Mouse (Mus musculus) heart, adult 2 months (tissue): Measurements from ENCODE around the gene Tmem101. TPM values are rescaled to one million over a fixed set of nuclear protein-coding genes. Genes with fewer than 3 reads are reported as not detected.

Experiments
- DNase-seq, 2 experiments: peaks; one replicate each; pipeline ENCODE4 v3.0.0; 2021
- H3K27ac ChIP-seq: fragments of 200-600 bp; 2 replicates; pipeline ENCODE4 v1.8.1; 2022
- H3K27me3 ChIP-seq: fragments of 200-500 bp; 2 replicates; pipeline ENCODE4 v1.6.1; 2012; ENCODE audit warnings: mild to moderate bottlenecking, low read length, inconsistent platforms, mixed read lengths; ENCODE audit not compliant: control insufficient read depth, insufficient read depth
- H3K36me3 ChIP-seq: fragments of 200-500 bp; 2 replicates; pipeline ENCODE4 v1.6.1; 2012; ENCODE audit warnings: low read length, inconsistent platforms; ENCODE audit not compliant: control insufficient read depth, insufficient read depth
- H3K4me1 ChIP-seq: fragments of 200-500 bp; 2 replicates; pipeline ENCODE4 v1.6.1; 2011; ENCODE audit warnings: low read length; ENCODE audit not compliant: control insufficient read depth, insufficient read depth
- H3K4me3 ChIP-seq: fragments of 200-600 bp; 2 replicates; pipeline ENCODE4 v1.8.1; 2022
- H3K79me2 ChIP-seq: fragments of 200-500 bp; replicated peaks from 2 replicates; pipeline ENCODE4 v1.6.1; 2012; ENCODE audit warnings: mild to moderate bottlenecking, inconsistent platforms, low read length, moderate library complexity, mixed read lengths; ENCODE audit not compliant: control insufficient read depth, insufficient read depth
- H3K9ac ChIP-seq: fragments of 200-500 bp; 2 replicates; pipeline ENCODE4 v1.6.1; 2012; ENCODE audit warnings: low read depth, mild to moderate bottlenecking, control low read depth, inconsistent platforms, low read length, mixed read lengths
- CTCF ChIP-seq: fragments of 200-600 bp; IDR thresholded peaks from 2 replicates; pipeline ENCODE4 v1.8.1; 2022; ENCODE audit warnings: antibody characterized with exemption, mild to moderate bottlenecking, moderate library complexity
- EP300 ChIP-seq: fragments of 200-500 bp; IDR thresholded peaks from 2 replicates; pipeline ENCODE4 v1.6.1; 2011; ENCODE audit warnings: low read depth, low read length, control low read depth; ENCODE audit not compliant: insufficient read depth
- POLR2A ChIP-seq: fragments of 200-500 bp; IDR thresholded peaks from 2 replicates; pipeline ENCODE4 v1.6.1; 2011; ENCODE audit warnings: mild to moderate bottlenecking, low read depth, low read length, control low read depth; ENCODE audit not compliant: insufficient read depth
- WGBS: fragments of 180-500 bp; shearing (Covaris S2); methylation state at CpG from one replicate; pipeline ENCODE4 v1.1.7; 2018; 5-methylcytosine and 5-hydroxymethylcytosine counted together
- intact Hi-C: fragments of 180-260 bp; cut with DNase I; formaldehyde crosslinking; loops from one replicate; pipeline ENCODE4 v1.15.1; 2025
- polyA plus RNA-seq: library from polyadenylated mRNA; depleted of rRNA; stranded (reverse); fragments of >200 nt; gene quantifications from 2 replicates; pipeline ENCODE4 v1.2.3, GENCODE M21; 2012
- total RNA-seq, 2 experiments: library from RNA; stranded (reverse); gene quantifications; 2 replicates each; pipeline ENCODE4 v1.2.3; 2021

Gene Tmem101
- total and polyA plus RNA-seq, 3 experiments: 12.2 to 20.7 (median 13.6) TPM

DNA sequence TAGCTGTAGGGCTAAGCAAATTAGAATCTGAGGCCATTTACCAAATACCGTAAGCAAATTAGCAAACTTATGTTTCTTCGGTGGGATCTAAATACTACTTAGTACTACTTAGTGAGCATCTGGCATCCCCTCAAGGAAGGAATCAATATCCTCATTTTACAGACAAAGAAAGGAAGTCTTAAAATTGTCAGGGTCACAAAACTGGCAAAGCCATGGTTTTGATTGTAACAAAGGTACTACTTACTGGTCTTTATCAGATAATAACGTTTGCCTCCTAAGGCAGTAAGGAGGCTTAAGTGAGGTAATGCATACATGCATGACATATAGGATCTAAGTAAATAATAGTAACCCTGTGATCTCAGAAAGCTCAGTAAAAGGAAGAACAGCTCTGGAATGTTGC is 29.5 kb upstream of the Tmem101 start:
- no peak for DNase-seq
- Histone ChIP-seq H3K4me1 (no peaks in the 10 kb centered on the region; the same call in none of the 2 replicates), H3K9ac (no peak overlapping the region)

DNA sequence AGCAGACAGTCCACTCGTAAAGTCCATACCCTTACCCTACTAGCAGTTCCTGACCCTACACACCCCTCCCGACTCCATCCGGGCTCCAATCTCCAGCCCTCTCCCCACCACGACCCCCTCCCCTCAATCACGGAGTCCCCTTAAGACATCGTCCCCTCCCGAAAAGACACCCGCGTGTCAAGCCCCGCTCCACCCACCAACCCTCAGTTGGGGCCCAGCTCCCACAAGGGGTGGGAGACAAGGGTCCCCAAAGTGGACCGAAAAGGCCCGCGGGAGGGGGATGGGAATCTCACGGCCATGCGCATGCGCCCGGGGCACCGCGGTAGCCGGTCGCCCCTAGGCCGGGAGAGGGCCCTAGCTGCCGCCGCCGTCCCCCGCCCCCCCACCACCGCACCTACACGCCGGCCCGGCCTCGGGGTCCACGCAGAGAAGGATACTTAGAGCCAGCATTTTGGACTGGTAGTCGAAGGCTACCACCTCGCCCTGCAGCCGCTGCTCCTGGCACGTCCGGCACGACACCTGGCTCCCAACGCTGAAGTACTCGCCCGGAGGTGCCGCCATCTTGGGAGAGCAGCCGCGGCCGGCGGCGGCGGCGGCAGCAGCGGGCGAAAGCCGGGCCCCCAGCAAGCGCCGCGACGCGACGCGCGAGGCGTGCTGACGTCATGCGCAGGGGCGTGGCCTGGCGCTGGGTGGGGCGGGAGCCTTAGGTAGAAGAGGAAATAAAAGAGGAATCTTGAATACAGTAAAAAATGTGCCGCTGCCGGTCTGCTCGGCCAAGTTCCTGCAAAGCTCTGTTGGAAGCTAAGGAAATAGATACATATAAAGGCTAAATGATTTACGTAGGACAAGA is 28.7 kb upstream of the Tmem101 start, which contains the start of gene Lsm12:
Lsm12 (minus strand) TSS at position 651 of the 850 bp plus-strand sequence.
- Histone ChIP-seq H3K4me1 (no peaks in the 10 kb centered on the region; the same call in 1 of the 2 replicates), H3K9ac (peak within 1 kb of the TSS; percentile 99), H3K79me2 (peaks cover 6% of the 10 kb centered on the region), H3K27me3 (no peaks in the 10 kb centered on the region), H3K4me3 (peak within 1 kb of the TSS; percentile 85), H3K27ac (peak within 1 kb of the TSS; percentile 93), H3K36me3 (peaks cover 12% of the 10 kb centered on the region)
- under 1% methylated on average over 70 of the region's 70 CpGs for WGBS
- intact Hi-C loops: loop anchor here (2.0 to 10.0 kb wide), 4 partner anchors 28 to 1740 kb away; partner anchors contain the start of genes BC030867, Klhl10, Nt5c3b and Tmem101
- TF ChIP-seq POLR2A (peak; percentile 79), EP300 (no peak; the same call in 1 of the 2 replicates), CTCF (0 out of 2 replicates have a peak, but pooled peaks have one; percentile 5)
- peak; percentile 96 to 99 for DNase-seq

More for the DNA sequence above, 29.5 kb upstream of the Tmem101 start:
- peak overlapping the region; percentile 93 for H3K27ac ChIP-seq
- 27% methylated on average over 3 of the region's 3 CpGs for WGBS
- peak overlapping the region; percentile 85 for H3K4me3 ChIP-seq
- peaks cover 4% of the 10 kb centered on the region; the same call in 1 of the 2 replicates for H3K79me2 ChIP-seq
- H3K27me3 ChIP-seq: no peaks in the 10 kb centered on the region
- intact Hi-C loops: loop anchor here (2.0 to 10.0 kb wide), 4 partner anchors 29 to 1741 kb away; partner anchors contain the start of genes BC030867, Klhl10, Nt5c3b and Tmem101
- no peak for TF ChIP-seq EP300
- TF ChIP-seq POLR2A: no peak
- no peak for TF ChIP-seq CTCF
- H3K36me3 ChIP-seq: peaks cover 6% of the 10 kb centered on the region

GRCm38 (mm10) chr11:102184253-102184645 is 28.0 kb upstream of the Tmem101 start:
- intact Hi-C loops: loop anchor here (2.0 to 10.0 kb wide), 3 partner anchors 27 to 1739 kb away; partner anchors contain the start of genes Klhl10, Nt5c3b and Tmem101
- peaks cover 15% of the 10 kb centered on the region for H3K36me3 ChIP-seq

DNA sequence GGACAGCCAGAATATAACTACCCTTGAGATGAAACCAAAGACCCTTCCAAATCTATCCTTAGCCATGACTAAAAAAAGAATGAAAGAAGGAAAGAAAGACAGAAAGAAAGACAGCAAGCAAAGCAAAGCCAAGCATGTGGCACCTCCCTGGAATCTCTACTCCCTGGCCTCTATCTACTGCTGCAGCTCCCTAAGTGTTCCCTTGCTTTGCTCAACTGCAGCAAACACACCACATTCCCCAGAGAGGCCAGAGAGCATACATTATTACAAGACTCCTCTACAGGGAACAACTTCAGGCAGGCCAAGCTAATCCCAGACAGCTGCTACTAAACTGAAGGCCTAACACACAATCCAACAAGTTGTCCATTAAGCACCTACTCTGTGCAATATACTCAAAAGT is 23.6 kb upstream of the Tmem101 start:
- TF ChIP-seq EP300 (no peak), POLR2A (no peak), CTCF (no peak)
- no peaks in the 10 kb centered on the region for H3K27me3 ChIP-seq
- peaks cover 12% of the 10 kb centered on the region for H3K79me2 ChIP-seq
- no peak overlapping the region for H3K4me3 ChIP-seq
- no peak overlapping the region for H3K9ac ChIP-seq
- H3K4me1 ChIP-seq: no peaks in the 10 kb centered on the region; the same call in 1 of the 2 replicates
- DNase-seq: no peak
- no peak overlapping the region for H3K27ac ChIP-seq
- H3K36me3 ChIP-seq: peaks cover 30% of the 10 kb centered on the region
- intact Hi-C loops: loop anchor here (10.0 kb wide), 1 partner anchor 1735 kb away; the partner anchor contains the start of genes Klhl10 and Nt5c3b

More at GRCm38 (mm10) chr11:102184253-102184645, 28.0 kb upstream of the Tmem101 start:
- H3K4me1 ChIP-seq: no peaks in the 10 kb centered on the region; the same call in 1 of the 2 replicates
- H3K79me2 ChIP-seq: peaks cover 7% of the 10 kb centered on the region
- H3K27ac ChIP-seq: peak overlapping the region; percentile 93
- 2% methylated on average over 7 of the region's 7 CpGs for WGBS
- no peak for DNase-seq
- peak overlapping the region; percentile 85 for H3K4me3 ChIP-seq
- no peak for TF ChIP-seq CTCF
- no peak for TF ChIP-seq POLR2A
- TF ChIP-seq EP300: no peak
- peak overlapping the region; percentile 99 for H3K9ac ChIP-seq
- H3K27me3 ChIP-seq: no peaks in the 10 kb centered on the region

GRCm38 (mm10) chr11:102168689-102169088 is 12.5 kb upstream of the Tmem101 start:
- 79% methylated on average over 5 of the region's 5 CpGs for WGBS
- no peak for DNase-seq
- Histone ChIP-seq H3K4me3 (no peak overlapping the region), H3K36me3 (peaks cover 13% of the 10 kb centered on the region), H3K27me3 (no peaks in the 10 kb centered on the region), H3K9ac (no peak overlapping the region), H3K79me2 (peaks cover 4% of the 10 kb centered on the region; the same call in 1 of the 2 replicates), H3K4me1 (peaks cover 4% of the 10 kb centered on the region), H3K27ac (no peak overlapping the region)
- intact Hi-C loops: no loop called here
- no peak for TF ChIP-seq POLR2A
- no peak for TF ChIP-seq CTCF
- no peak for TF ChIP-seq EP300

GRCm38 (mm10) chr11:102167539-102167938 is 11.3 kb upstream of the Tmem101 start:
- intact Hi-C loops: no loop called here
- 83% methylated on average over 5 of the region's 5 CpGs for WGBS

More at GRCm38 (mm10) chr11:102167539-102167938, 11.3 kb upstream of the Tmem101 start:
- H3K27ac ChIP-seq: no peak overlapping the region
- no peak overlapping the region for H3K9ac ChIP-seq
- peaks cover 12% of the 10 kb centered on the region for H3K36me3 ChIP-seq
- peaks cover 3% of the 10 kb centered on the region for H3K4me1 ChIP-seq
- DNase-seq: no peak
- H3K79me2 ChIP-seq: 0 out of 2 replicates have a peak, but pooled peaks cover 1% of the 10 kb centered on the region
- H3K27me3 ChIP-seq: no peaks in the 10 kb centered on the region
- TF ChIP-seq POLR2A: no peak
- no peak for TF ChIP-seq CTCF
- TF ChIP-seq EP300: no peak
- no peak overlapping the region for H3K4me3 ChIP-seq
